Mouse (Mus musculus) thymus, adult 2 months (tissue): ENCODE measurements at regions not wholly inside any gene's neighbourhood (a gene's known extent, or its start where the extent isn't known, plus 50 kb on each side); places are given as distances from the start of the nearest gene placed in this dataset.

Experiments used
- CTCF ChIP-seq: fragments of 200-500 bp; IDR thresholded peaks from 2 replicates; pipeline ENCODE4 v1.5.1; 2012; ENCODE audit warnings: mild to moderate bottlenecking, control low read depth, low read length, moderate library complexity, borderline replicate concordance; ENCODE audit not compliant: control insufficient read depth, poor library complexity, insufficient read depth; ENCODE audit errors: extremely low read depth
- POLR2A ChIP-seq: fragments of 200-500 bp; IDR thresholded peaks from 2 replicates; pipeline ENCODE4 v1.6.1; 2012; ENCODE audit warnings: mild to moderate bottlenecking, low read length, control low read depth, moderate library complexity; ENCODE audit not compliant: control insufficient read depth, poor library complexity, insufficient read depth; ENCODE audit errors: extremely low read depth

GRCm38 (mm10) chr14:58570021-58570420 is 499.7 kb downstream of the Fgf9 start:
- TF ChIP-seq POLR2A (no peak), CTCF (no peak)
